Mouse (Mus musculus) natural killer cell, adult 2 months (primary cell): ENCODE results near the gene Gbx2.

ENCODE experiments used
- DNase-seq, 2 experiments: peaks; one replicate each; pipeline ENCODE4 v3.0.0; 2022; ENCODE audit warnings: low spot score in 2 of 2

Gbx2 gene

DNA sequence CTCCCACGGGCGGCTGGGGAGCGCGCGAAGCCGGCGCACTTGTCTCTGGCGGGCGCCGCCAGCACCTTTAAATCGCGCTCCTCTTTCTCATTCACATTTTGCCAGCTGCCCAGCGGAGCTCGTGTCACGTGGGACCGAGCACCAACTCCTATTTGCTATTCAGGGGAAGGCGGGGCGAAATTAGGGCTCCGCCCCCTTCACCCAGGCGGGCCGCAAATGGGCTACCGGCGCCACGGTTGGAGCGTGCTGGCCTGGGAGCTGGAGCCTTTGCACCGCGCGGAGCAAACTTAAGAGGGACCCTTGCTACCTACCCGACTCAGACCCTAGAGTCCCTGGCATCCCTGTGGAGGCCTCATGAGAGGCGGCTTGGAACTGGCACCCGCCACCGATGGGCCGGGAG is at the start of gene Gbx2:
TSS of gene Gbx2 (minus strand) at position 60 of the 400 bp plus-strand sequence.
- DNase-seq = no peak

DNA sequence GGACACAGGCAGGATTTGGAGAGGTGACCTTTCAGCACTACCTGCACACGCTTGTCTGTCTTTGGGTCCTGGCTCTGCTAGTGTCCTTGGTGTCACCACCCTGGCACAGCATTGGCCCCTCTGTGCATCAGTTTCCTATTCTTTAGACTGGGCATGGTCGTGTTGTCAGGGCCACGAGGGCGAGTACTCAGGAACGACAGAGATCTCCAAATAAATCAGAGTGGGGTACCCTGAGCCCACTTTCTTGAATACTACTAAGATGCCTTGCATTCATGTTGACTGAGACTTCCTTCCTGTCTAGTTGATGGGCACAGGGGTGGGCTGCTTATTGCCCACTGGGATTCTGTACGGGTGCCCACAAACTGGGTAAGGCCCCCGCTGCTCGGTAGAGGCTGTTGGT is 46.3 kb upstream of the Gbx2 start:
- no peak for DNase-seq

DNA sequence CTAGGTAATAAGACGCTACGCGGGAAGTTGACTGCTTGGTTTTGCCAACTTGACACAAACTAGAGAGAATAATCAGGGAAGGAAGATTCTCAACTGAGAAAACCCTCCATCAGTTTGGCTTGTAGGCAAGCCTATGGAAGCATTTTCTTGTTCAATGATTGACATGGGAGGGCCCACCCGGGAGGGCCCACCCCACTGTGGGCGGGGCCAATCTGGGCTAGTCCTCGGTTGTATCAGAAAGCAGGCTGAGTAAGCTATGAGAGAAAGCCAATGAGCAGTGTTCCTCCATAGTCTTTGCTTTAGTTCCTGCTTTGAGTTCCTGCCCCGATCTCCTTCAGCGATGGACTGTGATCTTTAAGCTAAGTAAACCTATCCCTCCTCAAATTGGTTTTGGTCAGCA is 45.4 kb upstream of the Gbx2 start:
- no peak for DNase-seq

DNA sequence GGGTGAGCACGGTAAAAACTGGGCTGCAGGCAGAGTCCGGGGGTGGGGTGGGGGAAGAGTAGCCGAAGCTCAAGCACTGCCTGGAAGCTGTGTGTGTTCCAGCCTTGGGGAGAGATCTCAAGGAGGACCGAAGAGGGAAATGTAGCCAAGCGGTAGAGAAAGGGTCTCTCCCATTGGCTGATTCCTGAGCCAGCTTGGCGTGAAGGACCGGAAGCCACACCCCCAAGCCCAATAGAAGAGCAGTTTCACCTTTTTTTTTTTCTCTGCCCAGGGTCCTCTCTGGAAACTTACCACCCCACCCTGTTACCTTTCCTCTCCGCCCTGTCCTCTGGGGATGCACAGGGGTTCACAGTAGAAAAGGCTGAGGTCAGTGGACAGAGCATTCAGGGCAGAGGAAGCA is 43.6 kb upstream of the Gbx2 start:
- no peak for DNase-seq

DNA sequence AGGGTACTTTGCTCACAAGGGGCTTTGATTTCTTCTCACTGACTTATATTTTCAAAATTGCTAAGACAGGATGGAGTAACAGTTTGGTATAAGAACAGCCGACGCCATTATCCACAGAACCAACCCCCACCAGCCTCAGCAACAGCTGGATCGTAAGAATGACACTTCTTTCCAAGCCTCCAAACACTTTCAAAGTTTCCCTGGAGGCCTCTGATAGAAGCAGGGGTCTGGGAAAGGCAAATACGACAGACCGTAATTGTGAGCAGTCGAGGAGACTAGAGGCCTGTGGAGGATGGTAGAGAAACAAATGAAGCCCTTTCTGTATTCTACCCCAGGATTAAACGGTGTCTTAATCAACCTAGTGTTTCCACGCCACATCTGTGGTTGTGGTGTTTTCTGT is 40.9 kb upstream of the Gbx2 start:
- no peak for DNase-seq

DNA sequence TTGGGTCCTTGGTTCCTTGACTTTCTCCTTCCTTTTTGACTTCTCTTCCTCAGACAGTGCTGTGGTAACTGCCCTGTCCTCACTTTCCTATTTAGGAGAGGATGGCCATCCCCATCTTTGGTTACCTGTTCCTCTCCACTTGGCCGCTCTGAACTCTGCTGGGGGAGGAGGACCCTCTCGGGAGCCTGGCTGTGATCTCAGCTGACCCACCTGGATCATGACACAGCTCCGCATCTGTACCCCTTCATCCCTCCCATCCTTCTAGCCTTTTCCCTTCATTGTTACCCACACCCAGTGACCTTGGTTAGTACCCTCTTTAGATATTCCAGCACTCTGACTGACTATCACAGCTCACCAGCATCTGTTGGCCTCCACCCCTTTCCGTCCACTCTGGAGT is 38.7 kb upstream of the Gbx2 start:
- no peak for DNase-seq

DNA sequence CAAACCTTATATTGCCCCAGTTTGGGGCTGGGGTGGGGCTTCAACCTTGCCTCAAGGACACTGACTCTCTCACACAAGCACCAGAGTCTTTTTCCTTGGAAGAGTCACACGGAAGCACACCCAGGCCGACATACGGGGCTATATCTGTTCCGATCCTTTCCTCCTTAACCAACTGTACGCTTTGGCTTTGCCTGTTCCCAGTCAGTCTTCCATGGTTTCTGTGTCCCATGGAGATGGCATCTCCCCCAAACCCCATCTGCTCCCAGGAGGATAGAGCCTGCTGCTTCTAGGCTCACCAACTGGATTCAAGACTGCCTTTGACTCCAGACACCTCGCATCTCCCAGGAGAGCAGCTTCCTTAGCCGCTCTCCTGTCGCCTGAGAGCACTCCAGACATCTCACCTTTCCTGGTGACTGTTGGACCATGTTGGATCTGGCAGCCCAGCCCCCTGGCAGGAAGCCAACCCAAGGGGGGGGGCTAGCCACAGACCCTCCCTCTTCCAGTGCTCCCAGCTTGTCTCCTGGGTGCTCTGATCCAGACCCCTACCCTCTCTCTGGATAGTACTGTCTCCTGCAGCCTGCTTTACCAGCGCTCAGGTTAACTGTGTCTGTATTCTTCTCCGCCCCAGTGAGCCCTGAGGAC is 38.2 kb upstream of the Gbx2 start:
- no peak for DNase-seq

DNA sequence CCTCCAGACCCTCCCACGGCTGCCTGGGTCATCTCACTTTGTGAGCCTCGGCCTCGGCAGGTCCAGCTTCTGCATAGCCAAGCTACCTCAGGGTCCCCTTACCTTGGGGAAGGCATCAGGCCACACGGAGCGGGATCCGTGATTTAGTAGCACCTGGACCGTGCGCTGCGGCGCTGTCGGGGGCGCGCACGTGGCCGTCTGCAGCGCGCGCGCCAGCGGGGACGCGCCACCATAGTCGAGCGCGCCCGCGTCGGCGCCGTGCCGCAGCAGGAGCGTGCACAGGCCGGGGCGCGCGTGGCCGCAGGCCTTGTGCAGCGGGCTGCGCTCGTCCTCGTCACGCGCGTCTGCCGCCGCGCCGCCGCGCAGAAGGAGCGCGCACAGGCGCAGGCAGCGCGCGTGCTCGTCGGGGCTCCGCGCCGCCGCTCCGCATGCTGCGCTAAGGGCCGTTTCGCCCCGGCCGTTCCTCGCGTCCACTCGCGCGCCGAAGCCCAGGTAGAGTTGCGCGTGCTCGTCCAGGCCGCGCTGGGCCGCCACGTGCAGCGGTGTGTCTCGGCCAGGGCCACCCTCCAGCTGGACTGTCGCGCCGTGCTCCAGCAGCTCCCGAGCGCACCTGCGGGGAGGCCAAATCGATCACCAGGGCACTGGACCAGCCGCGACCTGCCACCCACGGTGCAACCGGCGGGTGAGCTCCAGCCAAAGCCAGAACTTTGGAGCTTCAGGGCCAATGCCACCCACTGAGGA is 37.3 kb upstream of the Gbx2 start:
- DNase-seq = no peak

DNA sequence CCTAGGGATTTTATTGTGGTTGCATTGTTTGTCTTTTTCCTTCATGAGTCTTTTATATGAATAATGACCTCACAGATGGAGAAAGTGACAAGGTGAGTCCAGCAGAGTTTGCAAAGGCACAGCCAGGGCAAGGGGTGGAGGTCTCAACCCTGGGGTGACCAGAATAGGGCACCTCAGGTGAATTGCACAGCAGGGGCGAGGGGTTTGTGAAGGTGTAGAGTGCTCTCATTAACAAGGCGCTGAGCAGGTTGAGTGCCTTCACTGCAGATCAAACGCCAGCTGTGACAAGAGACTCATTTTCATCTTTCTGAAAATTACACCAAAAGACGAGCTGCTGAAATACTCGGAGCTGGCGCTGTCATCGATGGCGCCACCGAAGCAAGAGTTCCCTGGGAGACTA is 36.6 kb upstream of the Gbx2 start:
- no peak for DNase-seq

DNA sequence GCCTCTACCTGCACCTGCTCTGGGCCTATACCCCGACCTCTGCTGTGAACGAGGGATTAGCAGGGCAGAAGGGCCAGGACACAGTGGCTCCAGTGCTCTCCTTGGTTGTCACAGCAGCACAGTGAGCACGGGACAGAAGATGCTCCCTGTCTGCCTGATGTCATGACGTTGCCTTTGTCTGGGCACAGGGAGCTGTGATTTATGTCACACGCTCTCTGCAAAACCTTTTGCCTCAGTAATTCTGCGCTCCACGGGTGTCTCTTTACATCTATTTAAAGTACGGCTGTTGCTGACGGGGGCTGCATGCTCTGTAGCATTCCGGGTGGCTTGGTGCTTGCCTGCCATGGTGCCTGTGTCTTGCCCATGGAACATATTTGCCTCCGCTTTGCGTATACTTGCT is 33.4 kb upstream of the Gbx2 start:
- DNase-seq = no peak

DNA sequence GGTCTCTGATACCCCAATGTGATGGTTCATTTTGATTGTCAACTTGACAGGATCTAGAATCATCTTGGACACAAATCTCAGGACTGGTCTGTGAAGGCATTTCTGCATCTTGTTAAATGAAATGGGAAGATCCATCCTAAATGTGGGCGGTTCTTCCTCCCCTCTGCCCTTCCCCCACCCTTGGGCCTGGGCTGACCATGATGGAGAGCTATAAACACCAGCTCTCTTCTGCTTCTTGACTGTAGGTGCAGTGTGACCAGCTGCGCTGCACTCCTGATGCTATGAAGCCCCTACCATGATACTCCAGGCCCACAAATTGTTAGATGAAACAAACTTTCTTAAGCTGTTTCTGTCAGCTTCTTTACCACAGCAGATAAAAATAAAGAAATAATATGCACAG is 32.3 kb upstream of the Gbx2 start:
- DNase-seq = no peak

DNA sequence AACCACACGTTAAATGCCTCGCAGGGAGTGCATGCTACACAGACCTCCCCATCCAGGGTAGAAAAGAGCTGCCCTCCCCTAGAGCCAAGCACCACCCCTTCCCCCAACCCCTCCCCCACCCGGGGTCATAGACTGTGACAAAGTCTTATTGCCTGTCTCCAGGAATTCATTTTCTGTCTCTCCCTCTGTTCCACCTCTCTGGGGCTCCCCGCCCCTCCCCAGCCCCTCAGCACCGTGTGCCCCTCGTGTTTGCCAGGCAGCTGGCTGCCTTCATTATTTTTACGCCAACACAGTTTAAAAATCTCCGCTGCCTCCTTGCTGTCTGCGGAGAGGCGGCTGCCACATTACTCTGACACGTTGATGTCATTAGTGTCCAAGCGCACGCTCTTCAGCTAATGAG is 31.1 kb upstream of the Gbx2 start:
- no peak for DNase-seq

DNA sequence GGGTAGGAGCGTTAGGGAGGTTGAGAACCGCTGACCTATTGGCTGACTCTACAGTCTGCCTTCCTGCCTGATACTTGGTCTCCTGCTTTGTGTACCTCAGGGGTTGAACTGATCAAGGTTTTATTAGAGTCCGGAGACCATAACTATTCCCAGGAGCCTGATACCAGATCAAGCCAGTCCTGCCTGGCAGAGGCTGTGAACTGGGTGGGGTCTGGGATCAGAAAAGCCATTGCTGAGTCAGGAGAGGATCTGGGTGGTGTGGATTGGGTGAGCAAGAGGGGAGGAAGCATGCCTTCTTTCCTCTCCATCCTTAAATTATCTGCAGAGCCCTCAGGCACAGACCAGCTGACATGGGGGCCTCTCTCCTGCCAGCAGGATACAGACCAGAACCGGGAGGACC is 28.4 kb upstream of the Gbx2 start:
- no peak for DNase-seq

DNA sequence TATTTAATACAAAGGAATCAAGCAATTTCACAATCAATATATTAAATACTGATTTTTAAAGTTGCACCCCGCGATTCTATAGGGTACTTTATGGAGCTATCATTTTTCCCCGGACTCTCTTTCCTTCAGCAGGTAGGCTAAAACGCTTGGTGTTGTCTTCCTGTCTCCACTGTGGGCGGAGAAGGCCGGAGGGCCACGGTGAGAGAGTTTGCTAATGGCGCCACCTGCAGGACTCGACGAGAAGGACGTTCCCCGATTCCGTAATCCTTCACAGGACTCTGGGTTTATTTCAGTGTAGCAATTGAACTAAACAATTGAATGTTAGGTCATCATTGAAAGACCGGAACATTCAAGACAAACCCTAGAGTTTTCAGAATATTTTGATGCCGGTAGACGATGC is 12.2 kb upstream of the Gbx2 start:
- DNase-seq = peak; percentile 16 to 33

DNA sequence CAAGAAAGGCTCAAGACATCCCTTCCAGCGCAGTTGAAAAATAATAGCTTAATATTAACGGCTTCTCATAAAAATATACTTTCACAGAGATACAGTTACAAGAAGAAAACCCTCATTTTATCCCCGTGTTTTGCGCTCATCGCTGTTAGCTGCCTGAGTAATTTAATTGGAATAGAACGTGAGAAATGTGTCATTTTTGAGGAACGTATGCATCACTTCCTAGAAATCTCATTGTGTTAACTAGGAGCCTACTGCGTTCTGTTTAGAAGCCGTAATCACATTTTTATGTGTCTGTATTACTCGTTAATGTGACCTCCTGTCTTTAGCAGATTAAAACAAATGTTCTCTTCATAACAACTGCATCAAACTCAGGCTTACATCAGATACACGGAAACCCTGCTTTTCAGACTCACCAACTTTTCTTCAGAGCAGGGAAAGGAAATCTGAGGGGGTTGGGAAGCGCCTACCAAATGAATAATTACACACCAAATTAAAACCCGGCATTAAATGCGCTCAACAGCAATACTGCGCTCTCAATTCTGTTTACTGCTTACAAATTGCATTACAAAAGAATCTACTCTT is 11.5 kb upstream of the Gbx2 start:
- no peak for DNase-seq

DNA sequence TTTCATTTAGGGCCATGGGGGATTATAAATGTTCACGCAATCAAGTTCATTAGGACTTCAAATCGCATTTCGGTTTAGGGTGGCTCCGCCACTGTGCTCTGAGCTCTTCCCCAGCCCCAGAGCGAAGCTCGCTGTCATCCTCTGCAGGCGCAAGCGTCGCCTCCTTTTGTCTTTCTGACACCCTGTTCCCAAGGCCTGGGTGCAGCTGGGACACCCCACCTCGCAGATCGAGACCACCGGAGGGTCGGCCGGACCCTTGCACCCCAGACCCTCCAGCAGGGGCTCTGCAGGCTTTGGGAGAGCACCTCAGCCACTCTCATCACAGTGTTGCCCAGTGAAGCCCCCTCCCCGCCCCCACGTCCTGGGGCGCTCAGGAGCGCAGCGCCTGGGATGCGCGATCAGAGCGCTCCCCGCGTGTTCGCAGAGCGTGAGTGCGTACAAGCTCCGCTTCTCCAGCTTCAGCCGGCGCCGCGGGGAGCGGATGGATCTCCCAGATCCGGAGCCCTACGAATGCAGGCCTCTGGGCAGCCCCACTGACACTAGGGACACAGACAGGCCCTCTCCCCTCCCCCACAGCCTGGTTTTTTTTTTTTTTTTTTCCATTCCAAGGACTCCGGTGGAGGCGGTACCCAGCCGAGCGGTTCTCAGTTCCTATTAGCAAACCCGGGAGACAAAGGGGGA is 10.9 kb upstream of the Gbx2 start:
- DNase-seq = no peak

DNA sequence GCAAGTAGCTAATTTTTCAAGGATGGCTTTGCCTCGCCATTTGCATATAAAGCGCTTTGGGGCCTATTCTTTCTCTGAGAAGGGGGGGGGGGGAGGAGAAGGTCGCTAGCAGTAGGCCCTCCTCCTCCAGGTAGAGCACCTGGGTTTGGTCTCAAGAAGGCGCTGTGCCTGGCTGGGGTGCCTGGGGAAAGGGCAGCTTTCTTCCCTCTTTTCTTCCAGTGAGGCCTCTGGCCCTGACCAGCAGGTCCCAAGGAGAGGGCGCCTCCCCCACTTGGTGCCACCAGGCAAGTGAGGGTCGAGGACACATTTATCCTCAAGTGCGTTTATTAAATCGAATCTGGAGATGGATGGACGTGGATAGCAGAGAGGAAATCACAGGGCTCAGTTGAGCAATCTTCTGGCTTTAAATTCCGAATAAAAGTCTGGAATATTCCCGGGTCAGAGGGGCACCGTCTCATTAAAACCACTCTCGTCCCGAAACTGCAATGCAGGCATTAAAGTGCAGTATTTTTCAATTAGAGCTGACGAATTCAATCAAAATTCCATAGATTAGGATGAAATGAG is 10.1 kb upstream of the Gbx2 start:
- no peak for DNase-seq

DNA sequence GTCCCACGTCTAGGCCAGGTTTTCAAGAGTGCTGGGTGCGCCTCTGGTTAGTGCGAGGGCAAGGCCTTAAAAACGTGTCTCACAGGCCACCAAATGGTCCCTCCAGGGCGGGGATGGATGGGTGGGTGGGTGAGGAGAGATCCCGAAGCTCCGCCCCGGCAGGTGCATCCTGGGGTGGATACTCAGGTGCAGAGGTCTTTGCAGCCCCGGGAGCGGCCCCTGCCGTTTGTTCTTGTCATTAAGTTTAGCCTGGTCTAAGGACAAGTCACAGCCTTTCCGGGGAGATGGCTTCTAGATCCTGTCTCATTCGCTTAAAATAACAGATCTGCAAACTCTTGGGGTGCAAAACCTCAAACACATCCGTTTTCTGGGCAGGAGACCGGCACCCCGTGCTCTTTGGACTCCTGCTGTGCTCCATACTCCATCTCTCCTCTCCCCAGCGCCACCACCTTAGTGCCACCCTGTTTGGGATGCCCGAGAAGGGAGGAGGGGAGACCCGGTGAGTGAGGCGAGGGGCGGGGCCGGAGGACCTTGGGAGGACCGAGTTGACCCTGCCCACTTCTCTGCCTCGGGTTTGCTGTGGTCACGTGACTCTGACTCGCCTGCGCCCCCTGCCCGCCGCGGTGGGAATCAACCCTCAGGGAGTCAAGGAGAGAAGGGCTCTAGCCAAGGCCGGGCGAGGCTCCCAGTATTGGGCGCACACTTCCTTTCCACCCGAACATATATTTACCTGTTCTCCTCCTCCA is 9.2 kb upstream of the Gbx2 start:
- peak; percentile 49 to 55 for DNase-seq

DNA sequence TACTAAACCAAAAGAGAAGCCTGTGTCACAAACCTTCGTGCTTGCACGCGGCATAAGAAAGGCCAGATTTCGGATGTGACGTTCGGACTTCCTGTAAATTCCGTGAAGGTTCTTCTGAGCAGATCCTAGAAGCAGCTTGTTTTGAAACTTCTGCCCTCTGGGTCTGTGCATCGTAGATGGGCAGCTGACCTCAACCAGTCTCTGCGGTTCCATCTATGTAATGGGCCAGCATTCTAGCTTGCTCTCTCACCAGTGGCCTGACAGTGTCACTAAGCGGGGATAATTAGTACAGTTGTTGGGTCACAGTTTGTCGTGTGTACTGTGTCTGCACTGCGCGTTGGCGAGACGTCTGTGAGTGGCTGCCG is 8.6 kb upstream of the Gbx2 start:
- no peak for DNase-seq

DNA sequence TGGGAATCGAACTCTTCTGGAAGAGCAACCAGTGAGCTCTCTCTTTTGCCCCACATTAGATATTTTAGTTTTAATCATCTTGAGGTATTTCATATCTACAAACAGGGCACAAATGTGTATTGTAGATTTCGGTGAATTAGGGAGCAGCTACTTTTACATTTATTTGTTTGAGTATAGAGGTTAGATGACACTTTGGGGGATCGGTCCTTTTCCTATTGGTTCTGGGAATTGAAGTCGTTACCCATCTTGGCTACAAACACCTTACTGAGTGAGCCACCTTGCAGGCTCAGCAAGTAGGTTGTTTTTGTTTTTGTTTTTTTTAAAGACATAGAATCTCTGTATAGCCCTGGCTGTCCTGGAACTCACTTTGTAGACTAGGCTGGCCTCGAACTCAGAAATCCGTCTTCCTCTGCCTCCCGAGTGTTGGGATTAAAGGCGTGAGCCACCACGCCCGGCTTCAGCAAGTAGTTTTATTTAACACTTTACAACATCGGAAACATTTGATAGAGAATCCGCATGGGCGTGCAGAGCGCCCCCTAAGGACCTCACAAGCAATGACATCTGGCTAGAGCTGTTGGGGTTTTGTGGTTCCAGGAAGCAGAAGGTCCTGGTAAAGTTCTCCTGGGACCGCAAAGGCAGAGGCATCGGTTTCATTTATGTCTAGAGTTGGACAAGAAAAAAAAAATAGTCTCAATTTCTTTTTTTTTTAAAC is 8.1 kb upstream of the Gbx2 start:
- DNase-seq = no peak
